Mouse (Mus musculus) liver, embryonic 14.5 days (tissue): Measurements from ENCODE around the gene Asb15. TPM values are rescaled to one million over a fixed set of nuclear protein-coding genes. Genes with fewer than 3 reads are reported as not detected.

Source experiments
- ATAC-seq: fragments of 200-750 bp; cut with Nextera tagmentation; 2 replicates; pipeline ENCODE4 v1.8.0; 2017; ENCODE audit warnings: moderate number of reproducible peaks, mild to moderate bottlenecking, moderate library complexity; ENCODE audit not compliant: insufficient read depth
- DNase-seq, 3 experiments: peaks; one replicate each; pipeline ENCODE4 v3.0.0-alpha.2; 2012 to 2013; ENCODE audit warnings: low read depth in 3 of 3, low spot score in 3 of 3
- H3K27ac ChIP-seq: fragments of 300-500 bp; sonication (generic); 2 replicates; pipeline ENCODE4 v1.5.1; 2014; ENCODE audit warnings: moderate library complexity, mild to moderate bottlenecking, control low read depth, inconsistent platforms
- H3K27me3 ChIP-seq: fragments of 300-500 bp; sonication (generic); 2 replicates; pipeline ENCODE4 v1.6.1; 2014; ENCODE audit warnings: mild to moderate bottlenecking, low read length, moderate library complexity; ENCODE audit not compliant: control insufficient read depth, insufficient read depth
- H3K36me3 ChIP-seq: fragments of 300-500 bp; sonication (generic); replicated peaks from 2 replicates; pipeline ENCODE4 v1.6.1; 2014; ENCODE audit warnings: low read depth; ENCODE audit not compliant: control insufficient read depth, insufficient read depth
- H3K4me1 ChIP-seq, 2 experiments: fragments of 200-500 bp in 1 of 2; fragments of 300-500 bp in 1 of 2; sonication (generic) in 1 of 2; replicated peaks; 2 replicates each; pipeline ENCODE4 v1.6.1; 2012 to 2014; ENCODE audit warnings: antibody characterized with exemption in 1 of 2, inconsistent platforms in 1 of 2, low read length in 1 of 2; ENCODE audit not compliant: control insufficient read depth in 2 of 2, insufficient read depth in 2 of 2
- H3K4me2 ChIP-seq: fragments of 300-500 bp; sonication (generic); 2 replicates; pipeline ENCODE4 v1.6.1; 2014; ENCODE audit warnings: low read depth, mild to moderate bottlenecking, control low read depth, moderate library complexity
- H3K4me3 ChIP-seq, 2 experiments: fragments of 200-500 bp in 1 of 2; fragments of 300-500 bp in 1 of 2; sonication (generic) in 1 of 2; 2 replicates each; pipeline ENCODE4 v1.5.1; 2012 to 2014; ENCODE audit warnings: low read depth in 2 of 2, low read length in 2 of 2, mild to moderate bottlenecking in 2 of 2, control low read depth in 1 of 2, inconsistent platforms in 1 of 2, moderate library complexity in 1 of 2; ENCODE audit not compliant: insufficient read depth in 1 of 2
- H3K9ac ChIP-seq: fragments of 300-500 bp; sonication (generic); replicated peaks from 2 replicates; pipeline ENCODE4 v1.6.1; 2014; ENCODE audit warnings: mild to moderate bottlenecking, control low read depth, moderate library complexity
- H3K9me3 ChIP-seq: fragments of 300-500 bp; sonication (generic); 2 replicates; pipeline ENCODE4 v1.6.1; 2016; ENCODE audit warnings: low read length, mixed read lengths; ENCODE audit not compliant: control insufficient read depth
- CTCF ChIP-seq: IDR thresholded peaks from 2 replicates; pipeline ENCODE4 v1.5.1; 2016; ENCODE audit warnings: antibody characterized with exemption, low read depth, control low read depth
- EP300 ChIP-seq: IDR thresholded peaks from 2 replicates; pipeline ENCODE4 v1.6.1; 2016; ENCODE audit warnings: antibody characterized with exemption, low read depth
- WGBS: fragments of 180-500 bp; shearing (Covaris S2); extraction: QIAGEN DNeasy Blood & Tissue Kit; methylation state at CpG from one replicate; pipeline ENCODE4 v1.1.7; 2014; ENCODE audit not compliant: insufficient replicate concordance; 5-methylcytosine and 5-hydroxymethylcytosine counted together
- polyA plus RNA-seq, 2 experiments: library from polyadenylated mRNA; depleted of rRNA in 1 of 2; stranded (reverse) in 1 of 2; unstranded in 1 of 2; fragments of >200 nt; fragmentation: Nextera tagmentation in 1 of 2; extraction: Ambion mirVana in 1 of 2; gene quantifications; 2 replicates each; pipeline versions ENCODE4 v1.2.1 to v1.2.3; 2012 to 2014

Asb15 gene
- polyA plus RNA-seq, 2 experiments, result 0.01 TPM; not detected in 1

GRCm38 (mm10) chr6:24555488-24555887 lies 27.5 kb downstream of the Asb15 start:
- Histone ChIP-seq H3K4me3 (no peak overlapping the region), H3K36me3 (no peaks in the 10 kb centered on the region), H3K27me3 (no peaks in the 10 kb centered on the region), H3K9ac (no peak overlapping the region), H3K4me2 (no peak overlapping the region), H3K27ac (no peak overlapping the region), H3K4me1 (no peaks in the 10 kb centered on the region), H3K9me3 (no peaks in the 10 kb centered on the region)
- DNase-seq (no peak), ATAC-seq (no peak)
- TF ChIP-seq CTCF, result no peak
- TF ChIP-seq EP300, result no peak
- 70% methylated on average over 2 of the region's 2 CpGs for WGBS

GRCm38 (mm10) chr6:24564081-24564480 lies 36.1 kb downstream of the Asb15 start:
- no peak for ATAC-seq
- Histone ChIP-seq H3K9me3 (no peaks in the 10 kb centered on the region), H3K36me3 (no peaks in the 10 kb centered on the region), H3K9ac (no peak overlapping the region), H3K4me3 (no peak overlapping the region), H3K4me1 (no peaks in the 10 kb centered on the region), H3K27ac (no peak overlapping the region), H3K4me2 (no peak overlapping the region), H3K27me3 (no peaks in the 10 kb centered on the region)
- WGBS, result 62% methylated on average over 9 of the region's 9 CpGs
- TF ChIP-seq CTCF, result no peak
- no peak for TF ChIP-seq EP300
- no peak for DNase-seq

- H3K4me2 ChIP-seq, result no peak overlapping the region
- H3K27me3 ChIP-seq, result no peaks in the 10 kb centered on the region
- no peaks in the 10 kb centered on the region for H3K9me3 ChIP-seq
- H3K36me3 ChIP-seq, result no peaks in the 10 kb centered on the region
- no peaks in the 10 kb centered on the region for H3K4me1 ChIP-seq
- DNase-seq (no peak), ATAC-seq (no peak)
- TF ChIP-seq EP300, result no peak
- WGBS, result 72% methylated on average over 1 of the region's 1 CpGs
- no peak overlapping the region for H3K4me3 ChIP-seq
- no peak overlapping the region for H3K27ac ChIP-seq
- H3K9ac ChIP-seq, result no peak overlapping the region
Observed at GRCm38 (mm10) chr6:24564886-24565285, 36.9 kb downstream of the Asb15 start.

GRCm38 (mm10) chr6:24568963-24569362 lies 41.0 kb downstream of the Asb15 start:
- no peak overlapping the region for H3K4me3 ChIP-seq
- WGBS, result 66% methylated on average over 5 of the region's 5 CpGs
- H3K27me3 ChIP-seq, result no peaks in the 10 kb centered on the region
- ATAC-seq (no peak), DNase-seq (no peak)
- TF ChIP-seq EP300 (no peak), CTCF (no peak)
- no peaks in the 10 kb centered on the region for H3K9me3 ChIP-seq
- H3K27ac ChIP-seq, result no peak overlapping the region
- no peaks in the 10 kb centered on the region for H3K36me3 ChIP-seq
- H3K4me2 ChIP-seq, result no peak overlapping the region
- no peak overlapping the region for H3K9ac ChIP-seq
- no peaks in the 10 kb centered on the region for H3K4me1 ChIP-seq

GRCm38 (mm10) chr6:24569711-24570110 lies 41.8 kb downstream of the Asb15 start:
- H3K4me3 ChIP-seq, result no peak overlapping the region
- H3K27ac ChIP-seq, result no peak overlapping the region
- WGBS, result 66% methylated on average over 1 of the region's 1 CpGs
- H3K9me3 ChIP-seq, result no peaks in the 10 kb centered on the region
- TF ChIP-seq CTCF, result no peak
- TF ChIP-seq EP300, result no peak
- no peak for ATAC-seq
- DNase-seq, result no peak
- no peaks in the 10 kb centered on the region for H3K4me1 ChIP-seq
- H3K27me3 ChIP-seq, result no peaks in the 10 kb centered on the region
- H3K9ac ChIP-seq, result no peak overlapping the region
- H3K36me3 ChIP-seq, result no peaks in the 10 kb centered on the region
- H3K4me2 ChIP-seq, result no peak overlapping the region
